8 mouse cellular contexts compared by ENCODE assay signal in genomic region chr9:107580501-107581317, GRCm38 (mm10). TPM values are rescaled to one million over a fixed set of nuclear protein-coding genes. Genes with fewer than 3 reads are reported as not detected.
DNase-seq lines count a peak whose midpoint lies in the region; ATAC-seq and TF ChIP-seq lines count a peak whose summit lies in the region.

Gene Hyal3, plus strand, starts transcription at chr9:107580818.

- no peaks in the 10 kb centered on the region for H3K27me3 ChIP-seq in heart, embryonic 12.5 days (replicated peaks)
- no peaks in the 10 kb centered on the region for H3K27me3 ChIP-seq in kidney, postnatal 0 days (ENCODE audit: insufficient read depth, low read length)
- no peaks in the 10 kb centered on the region for H3K27me3 ChIP-seq in liver, adult 2 months (ENCODE audit: control insufficient read depth, insufficient read depth, low read length)
- H3K27me3 ChIP-seq in myocyte (ENCODE audit: control insufficient read depth, insufficient read depth, insufficient read length) = no peaks in the 10 kb centered on the region
- H3K27me3 ChIP-seq in stomach, embryonic 14.5 days (ENCODE audit: control insufficient read depth, insufficient read depth, low read length) = no peaks in the 10 kb centered on the region

- TF ChIP-seq CTCF in kidney, postnatal 0 days (IDR thresholded peaks at IDR 0.05; ENCODE audit: low read depth) = no peak
- TF ChIP-seq CTCF in liver, adult 2 months (IDR thresholded peaks at IDR 0.05; ENCODE audit: low read depth, low read length) = no peak

- TF ChIP-seq POLR2A in liver, adult 2 months (IDR thresholded peaks at IDR 0.05; ENCODE audit: extremely low read depth, insufficient read depth, low read length) = peak; percentile 87
- TF ChIP-seq POLR2A in myocyte (IDR thresholded peaks at IDR 0.05; ENCODE audit: insufficient read length, low read depth) = peak; percentile 81

- peaks cover 15% of the 10 kb centered on the region; the same call in 1 of the 2 replicates for H3K79me2 ChIP-seq in liver, adult 2 months (ENCODE audit: control insufficient read depth, insufficient read depth, low read length)
- H3K79me2 ChIP-seq in myocyte (ENCODE audit: control insufficient read depth, insufficient read depth) = peaks cover 5% of the 10 kb centered on the region

- H3K9me3 ChIP-seq in heart, embryonic 12.5 days (replicated peaks) = no peaks in the 10 kb centered on the region
- no peaks in the 10 kb centered on the region for H3K9me3 ChIP-seq in kidney, postnatal 0 days (replicated peaks; ENCODE audit: low read length)
- no peaks in the 10 kb centered on the region for H3K9me3 ChIP-seq in stomach, embryonic 14.5 days (ENCODE audit: control insufficient read depth, low read depth, low read length)

- WGBS in heart, embryonic 12.5 days = 0% methylated on average over 32 of the region's 32 CpGs
- under 1% methylated on average over 32 of the region's 32 CpGs for WGBS in kidney, postnatal 0 days
- WGBS in liver, adult 2 months = under 1% methylated on average over 32 of the region's 32 CpGs
- WGBS in stomach, embryonic 14.5 days = under 1% methylated on average over 32 of the region's 32 CpGs

- H3K4me1 ChIP-seq in brown adipose tissue, adult 24 weeks (ENCODE audit: control insufficient read depth, insufficient read depth, insufficient read length, low read length) = peaks cover 9% of the 10 kb centered on the region; the same call in 1 of the 2 replicates
- peaks cover 38% of the 10 kb centered on the region for H3K4me1 ChIP-seq in heart, embryonic 12.5 days (replicated peaks)
- peaks cover 20% of the 10 kb centered on the region for H3K4me1 ChIP-seq in kidney, postnatal 0 days (replicated peaks; ENCODE audit: insufficient read depth, low read length)
- peaks cover 26% of the 10 kb centered on the region for H3K4me1 ChIP-seq in liver, adult 2 months (ENCODE audit: control insufficient read depth, insufficient read depth, low read length)
- peaks cover 23% of the 10 kb centered on the region for H3K4me1 ChIP-seq in stomach, embryonic 14.5 days (ENCODE audit: control insufficient read depth, insufficient read depth, low read length)

- peak within 1 kb of the TSS; percentile 86 for H3K27ac ChIP-seq in brown adipose tissue, adult 24 weeks (replicated peaks; ENCODE audit: low read depth, low read length)
- H3K27ac ChIP-seq in heart, embryonic 12.5 days (ENCODE audit: poor library complexity, severe bottlenecking) = peak within 1 kb of the TSS; percentile 93
- peak within 1 kb of the TSS; percentile 96 for H3K27ac ChIP-seq in kidney, postnatal 0 days
- H3K27ac ChIP-seq in liver, adult 2 months (replicated peaks; ENCODE audit: insufficient read depth, low read depth, low read length) = peak within 1 kb of the TSS; percentile 57
- peak within 1 kb of the TSS; percentile 92 for H3K27ac ChIP-seq in stomach, embryonic 14.5 days (ENCODE audit: low read length)

- peak within 1 kb of the TSS; percentile 87 for H3K9ac ChIP-seq in heart, embryonic 12.5 days
- H3K9ac ChIP-seq in kidney, postnatal 0 days (ENCODE audit: low read depth, low read length) = peak within 1 kb of the TSS; percentile 86
- peak within 1 kb of the TSS; percentile 74 for H3K9ac ChIP-seq in liver, adult 2 months (ENCODE audit: low read depth, low read length)
- peak within 1 kb of the TSS; percentile 74 for H3K9ac ChIP-seq in stomach, embryonic 14.5 days (replicated peaks; ENCODE audit: low read depth, low read length)

- peak within 1 kb of the TSS; percentile 94 for H3K4me2 ChIP-seq in heart, embryonic 12.5 days
- peak within 1 kb of the TSS; percentile 90 for H3K4me2 ChIP-seq in kidney, postnatal 0 days (ENCODE audit: low read length)
- peak within 1 kb of the TSS; percentile 90 for H3K4me2 ChIP-seq in myocyte (ENCODE audit: low read depth)
- peak within 1 kb of the TSS; percentile 94 for H3K4me2 ChIP-seq in stomach, embryonic 14.5 days (replicated peaks; ENCODE audit: low read depth, low read length)

- ATAC-seq in erythroid progenitor cell, adult 5-6 weeks (replicated peaks; ENCODE audit: low FRiP score, poor library complexity, severe bottlenecking) = peak; percentile 78
- peak; percentile 79 for ATAC-seq in heart, embryonic 12.5 days (ENCODE audit: insufficient number of reproducible peaks, low FRiP score)
- ATAC-seq in kidney, postnatal 0 days (replicated peaks; ENCODE audit: low FRiP score, low read depth) = peak; percentile 61
- ATAC-seq in stomach, embryonic 14.5 days (ENCODE audit: insufficient number of reproducible peaks, insufficient read depth, low FRiP score, low read depth) = peak; percentile 71

- H3K36me3 ChIP-seq in heart, embryonic 12.5 days = peaks cover 11% of the 10 kb centered on the region
- H3K36me3 ChIP-seq in kidney, postnatal 0 days (ENCODE audit: insufficient read depth, low read length) = peaks cover 8% of the 10 kb centered on the region; the same call in 1 of the 2 replicates
- peaks cover 2% of the 10 kb centered on the region; the same call in 1 of the 2 replicates for H3K36me3 ChIP-seq in liver, adult 2 months (ENCODE audit: control insufficient read depth, insufficient read depth, low read length)
- H3K36me3 ChIP-seq in myocyte (ENCODE audit: control insufficient read depth, insufficient read depth) = no peaks in the 10 kb centered on the region
- H3K36me3 ChIP-seq in stomach, embryonic 14.5 days (ENCODE audit: control insufficient read depth, insufficient read depth, low read length) = no peaks in the 10 kb centered on the region; the same call in 1 of the 2 replicates

- peak; percentile 91 for DNase-seq in CD4-positive helper T cell, adult 2 months (ENCODE audit: low read depth, low spot score)
- peak; percentile 97 for DNase-seq in kidney, postnatal 0 days (ENCODE audit: low spot score)
- DNase-seq in liver, adult 2 months (ENCODE audit: extremely low read depth, low read depth, low spot score) = peak; percentile 95

- peak within 1 kb of the TSS; percentile 31 for H3ac ChIP-seq in myocyte (ENCODE audit: control insufficient read depth, insufficient read length)

- peak within 1 kb of the TSS; percentile 64 for H3K4me3 ChIP-seq in brown adipose tissue, adult 24 weeks (ENCODE audit: insufficient read depth, low read depth, low read length)
- peak within 1 kb of the TSS; percentile 67 for H3K4me3 ChIP-seq in heart, embryonic 12.5 days
- H3K4me3 ChIP-seq in kidney, postnatal 0 days (replicated peaks; ENCODE audit: low read depth, low read length) = peak within 1 kb of the TSS; percentile 63
- H3K4me3 ChIP-seq in liver, adult 2 months (ENCODE audit: insufficient read depth, low read depth, low read length) = peak within 1 kb of the TSS; percentile 67
- H3K4me3 ChIP-seq in myocyte = peak within 1 kb of the TSS; percentile 79
- peak within 1 kb of the TSS; percentile 52 for H3K4me3 ChIP-seq in stomach, embryonic 14.5 days (ENCODE audit: low read depth, low read length)

TF ChIP-seq in myocyte, 11 proteins besides CTCF, POLR2A, EP300 and RAD21:
- TF ChIP-seq POLR2AphosphoS2 (IDR thresholded peaks at IDR 0.05; ENCODE audit: insufficient read length, low read depth) (peak; percentile 92), SRF (IDR thresholded peaks at IDR 0.05; ENCODE audit: control insufficient read depth, insufficient read length, low read depth) (peak; percentile 25), MAX (IDR thresholded peaks at IDR 0.05; ENCODE audit: low read depth) (no peak)

RNA-seq across cellular contexts. Expression of gene Hyal3, which starts in this region (rescaled TPM):
- 0.63 TPM in 1 of 2 replicates, not detected in the other for polyA plus RNA-seq in brown adipose tissue, adult 24 weeks (2012; ENCODE audit: insufficient read depth, insufficient read length, missing spikeins)
- 4.2 and 8.6 TPM in 2 replicates for total RNA-seq in erythroid progenitor cell, adult 5-6 weeks (2015; ENCODE audit: low replicate concordance)
- 0.64 TPM in 1 of 2 replicates, not detected in the other for total RNA-seq in erythroid progenitor cell, adult 5-6 weeks (2017; ENCODE audit: low replicate concordance)
- polyA plus RNA-seq in heart, embryonic 12.5 days (2016; fragmentation: Nextera tagmentation; extraction: Ambion mirVana) = 0.49 and 0.64 TPM in 2 replicates
- 1.3 and 2.0 TPM in 2 replicates for polyA plus RNA-seq in kidney, postnatal 0 days (2015; fragmentation: Nextera tagmentation; extraction: Ambion mirVana)
- 0.13 and 0.18 TPM in 2 replicates for total RNA-seq in liver, adult 2 months (2014; rRNA removed)
- 0.29 and 0.54 TPM in 2 replicates for polyA plus RNA-seq in liver, adult 2 months (2012; rRNA removed)
- 0.43 TPM for polyA plus RNA-seq in myocyte (2012; fragmentation: generic; extraction: Trizol)
- polyA plus RNA-seq in stomach, embryonic 14.5 days (2014; fragmentation: Nextera tagmentation; extraction: Ambion mirVana) = 1.0 and 1.4 TPM in 2 replicates

Comparison
In these comparisons a context has a peak if more than half of its experiments do, and no peak if none do; other contexts are left out.
1. Peak in every context shown above with its lines: DNase-seq, ATAC-seq, H3K4me3 ChIP-seq and H3K27ac ChIP-seq.
2. Peak in ATAC-seq, H3K4me3 ChIP-seq, H3K27ac ChIP-seq, H3K9ac ChIP-seq and H3K4me2 ChIP-seq in heart, embryonic 12.5 days; RNA of the gene not detected or under 1 TPM.
3. Peak in DNase-seq, H3K4me3 ChIP-seq, H3K27ac ChIP-seq and H3K9ac ChIP-seq in liver, adult 2 months; RNA of the gene not detected or under 1 TPM.